Mouse (Mus musculus): ENCODE measurements around the gene Pex16.

Gene Pex16

DNA sequence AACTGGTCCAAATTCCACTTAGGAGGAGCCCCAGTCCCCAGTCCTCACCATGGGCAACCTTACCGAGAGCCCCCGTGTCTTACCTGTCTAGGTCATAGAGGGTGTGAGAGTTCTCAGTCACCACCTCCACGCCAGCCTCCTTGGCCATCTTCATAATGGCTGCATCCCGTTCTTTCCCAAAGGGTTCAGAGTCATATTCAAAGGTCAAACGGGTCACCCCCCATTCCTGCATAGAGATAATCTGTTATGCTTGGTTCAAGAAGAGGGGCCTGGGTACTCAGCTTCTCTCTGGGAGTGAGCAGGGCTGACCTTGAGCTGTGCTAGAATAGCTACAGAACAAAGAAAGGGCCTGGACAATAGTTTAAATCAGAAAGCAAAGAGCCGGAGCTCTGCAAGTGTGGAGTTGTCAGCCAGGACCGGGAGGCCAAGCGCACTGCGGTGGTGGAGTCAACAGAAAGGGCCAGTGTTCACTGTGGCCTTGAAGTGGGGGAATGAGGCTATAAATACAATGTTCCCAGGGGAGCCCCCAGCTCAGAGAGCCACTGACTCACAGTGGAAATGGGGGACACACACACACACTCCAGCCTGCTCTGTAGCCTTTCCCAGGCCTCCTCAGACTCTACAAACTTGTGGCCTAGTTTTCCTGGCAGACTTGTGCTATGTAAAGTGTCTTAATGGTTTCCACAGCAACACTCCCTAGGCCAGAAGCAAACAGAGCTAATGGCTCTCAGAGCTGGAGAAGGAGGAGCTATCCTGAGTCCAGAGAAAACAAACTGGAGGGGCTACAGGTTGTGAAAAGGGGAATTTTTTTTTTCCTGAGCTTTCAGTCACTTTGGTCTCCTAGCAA lies 50.2 kb downstream of the Pex16 start:
- DNase-seq: no peak

DNA sequence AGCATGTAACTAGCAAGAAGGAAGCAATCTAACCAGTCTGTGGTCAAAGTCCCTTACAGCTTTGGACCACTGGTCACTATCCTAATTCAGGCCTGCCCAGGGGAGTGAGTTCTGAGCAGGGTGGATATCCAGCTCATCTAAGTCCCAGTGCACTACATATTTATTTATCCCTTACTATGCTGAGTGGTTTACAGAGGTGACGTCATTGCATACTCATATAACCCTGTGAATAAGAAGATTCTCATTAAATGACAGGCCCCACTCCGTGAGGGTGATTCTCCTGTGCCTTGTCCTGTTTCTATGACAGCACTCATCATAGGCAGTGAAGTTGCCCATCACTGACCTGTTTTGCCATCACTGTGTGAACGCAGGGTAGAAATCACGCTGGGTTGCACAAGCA lies 50.9 kb downstream of the Pex16 start:
- DNase-seq: no peak

DNA sequence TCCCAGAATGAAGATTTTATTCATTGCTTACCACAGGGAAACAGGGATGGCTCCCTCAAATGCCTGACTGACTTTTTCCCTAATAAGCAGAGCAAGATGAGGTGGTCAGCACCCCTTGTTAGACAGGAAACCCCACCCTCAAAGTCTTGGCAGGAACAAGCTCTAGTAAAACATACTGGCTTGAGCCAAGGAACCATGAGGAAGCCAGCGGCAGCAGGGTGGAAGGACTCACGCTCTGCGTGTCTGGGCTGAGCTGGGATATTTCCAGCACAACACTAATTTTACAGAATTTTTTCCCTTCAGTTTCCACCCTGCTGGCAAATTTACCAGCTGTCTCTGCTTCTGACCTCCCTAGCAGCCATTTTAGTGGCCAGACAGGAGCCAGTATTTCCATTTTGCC lies 52.0 kb downstream of the Pex16 start:
- DNase-seq: no peak

DNA sequence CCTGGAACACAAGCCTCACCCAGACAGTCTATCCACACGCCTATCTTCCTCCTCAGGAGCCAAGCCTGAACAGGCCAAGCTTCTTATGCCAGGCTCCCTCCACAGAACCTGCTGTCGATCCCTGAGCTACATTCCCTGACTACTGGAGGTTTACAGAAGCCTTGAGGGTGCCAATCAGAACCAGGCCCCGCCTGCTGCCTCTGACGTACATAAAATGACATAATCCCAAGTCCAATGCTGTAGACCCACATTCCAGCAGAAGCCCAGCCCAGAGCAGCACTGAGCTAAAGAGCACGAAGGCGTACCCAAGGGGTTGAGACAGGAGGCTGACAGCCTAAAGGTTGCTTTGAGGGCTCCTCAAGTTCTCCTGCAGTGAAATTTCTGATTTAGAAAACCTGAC lies 53.4 kb downstream of the Pex16 start:
- DNase-seq: no peak

DNA sequence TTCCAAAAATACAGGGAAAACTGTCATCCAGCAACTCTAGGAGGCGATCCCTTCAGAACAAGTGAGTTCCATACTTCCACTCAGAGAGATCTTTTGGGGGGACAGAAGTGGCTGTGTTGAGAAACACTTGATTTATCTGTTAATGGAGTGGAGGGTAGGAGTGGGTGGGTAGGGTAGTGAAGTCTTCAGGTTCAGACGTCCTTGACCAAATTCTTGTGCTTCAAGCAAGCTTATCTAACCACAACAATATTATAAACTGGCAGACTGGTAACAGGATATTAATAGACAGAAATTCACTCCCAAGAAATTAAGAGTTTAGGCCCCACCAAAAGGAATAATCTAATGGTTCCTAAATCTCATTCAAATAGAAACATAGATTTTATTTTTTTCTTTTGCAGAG lies 55.6 kb downstream of the Pex16 start:
- DNase-seq: no peak
